Mouse (Mus musculus): Measurements from ENCODE around the gene Kcnh2.

Gene Kcnh2

DNA sequence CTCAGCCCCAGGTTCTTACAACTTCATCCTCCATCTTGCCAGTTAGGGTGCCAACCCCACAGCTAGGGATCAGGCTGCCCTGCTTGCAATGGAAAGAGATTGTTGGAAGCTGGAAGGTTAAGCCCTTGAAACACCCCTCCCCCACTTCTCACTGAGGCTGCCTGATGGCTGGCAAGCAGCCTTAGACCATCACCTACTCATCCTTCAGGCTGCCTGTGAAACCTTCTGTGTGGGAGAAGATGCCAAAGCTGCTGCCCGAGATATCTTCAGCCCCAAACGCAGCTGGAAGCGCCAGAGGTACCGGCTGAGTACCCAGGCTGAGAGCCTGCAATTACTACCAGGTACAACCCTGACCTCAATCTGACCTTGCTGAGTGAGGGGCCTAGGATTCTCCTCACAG lies 28.1 kb upstream of the Kcnh2 start:
- no peak for DNase-seq (ENCODE audit: inconsistent age in 2 of 2, low spot score in 1 of 2)

DNA sequence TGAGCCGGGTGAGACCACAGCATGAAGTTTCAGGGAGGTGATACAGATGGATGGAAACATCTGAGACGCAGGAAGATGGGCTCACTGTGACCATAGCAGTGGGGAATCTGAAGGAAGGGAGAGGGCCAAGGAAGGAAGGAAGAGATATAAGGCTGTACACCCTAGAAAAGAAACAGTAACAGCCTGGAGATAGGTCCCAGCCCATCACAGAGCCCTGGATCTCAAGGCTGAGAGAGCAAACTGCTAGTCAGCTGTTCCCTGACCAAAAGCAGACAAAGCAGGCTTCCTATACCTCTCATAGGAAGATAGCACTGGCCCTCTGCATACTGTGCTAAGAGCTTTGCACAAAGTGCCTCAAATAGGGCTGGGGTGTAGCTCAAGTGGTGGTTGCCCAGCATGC lies 27.3 kb upstream of the Kcnh2 start:
- no peak for DNase-seq (ENCODE audit: inconsistent age in 2 of 2, low spot score in 1 of 2)

DNA sequence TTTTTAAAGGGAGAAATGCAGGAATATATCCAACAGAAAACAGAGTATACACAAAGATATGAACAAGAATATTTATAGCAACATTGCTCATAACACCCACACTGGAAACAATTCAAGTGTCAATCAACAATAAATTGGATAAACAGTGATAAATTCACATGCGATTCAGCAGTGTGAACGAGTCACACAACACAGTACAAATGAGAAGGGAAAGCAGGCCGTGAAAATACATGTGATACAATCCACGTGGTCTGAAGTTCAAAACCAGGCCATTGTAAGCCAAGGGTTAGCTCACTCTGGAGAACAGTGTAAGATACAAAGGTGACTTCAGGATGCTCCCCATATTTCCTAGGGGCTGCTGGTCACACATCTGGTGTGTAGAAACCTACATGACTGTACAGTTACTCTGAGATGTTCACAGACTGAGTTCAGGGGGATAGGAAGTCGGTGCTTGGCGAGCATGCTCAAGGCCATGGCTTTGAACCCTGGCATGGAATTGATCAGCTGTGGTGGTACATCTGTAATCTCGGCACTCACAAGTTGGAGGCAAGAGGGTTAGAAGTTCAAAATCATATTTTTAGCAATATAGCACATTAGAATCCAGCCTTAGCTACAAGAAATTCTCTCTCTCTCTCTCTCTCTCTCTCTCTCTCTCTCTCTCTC lies 23.4 kb upstream of the Kcnh2 start:
- DNase-seq (ENCODE audit: inconsistent age in 2 of 2, low spot score in 1 of 2), result no peak

DNA sequence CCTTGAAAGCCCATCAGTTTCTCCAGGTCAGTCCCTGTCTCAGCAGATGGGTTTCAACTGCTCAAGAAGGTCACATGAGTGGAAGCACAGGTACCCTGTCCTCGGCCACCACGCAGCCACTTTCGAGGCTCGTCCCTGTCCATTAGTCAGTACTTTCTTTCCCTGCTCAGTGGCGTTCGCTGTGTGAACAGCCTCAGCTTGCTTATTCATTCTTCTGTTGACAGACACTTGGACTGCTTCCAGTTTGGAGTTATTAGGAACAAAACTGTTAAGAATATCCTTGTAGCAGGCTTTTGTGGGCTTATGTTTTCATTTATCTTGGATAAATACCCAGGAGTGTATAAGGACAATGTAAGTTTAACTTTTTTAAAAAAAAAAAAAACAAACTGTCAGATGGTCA lies 22.8 kb upstream of the Kcnh2 start:
- peak in 1 of 2 experiments; percentile 61 for DNase-seq (ENCODE audit: inconsistent age in 2 of 2, low spot score in 1 of 2)

DNA sequence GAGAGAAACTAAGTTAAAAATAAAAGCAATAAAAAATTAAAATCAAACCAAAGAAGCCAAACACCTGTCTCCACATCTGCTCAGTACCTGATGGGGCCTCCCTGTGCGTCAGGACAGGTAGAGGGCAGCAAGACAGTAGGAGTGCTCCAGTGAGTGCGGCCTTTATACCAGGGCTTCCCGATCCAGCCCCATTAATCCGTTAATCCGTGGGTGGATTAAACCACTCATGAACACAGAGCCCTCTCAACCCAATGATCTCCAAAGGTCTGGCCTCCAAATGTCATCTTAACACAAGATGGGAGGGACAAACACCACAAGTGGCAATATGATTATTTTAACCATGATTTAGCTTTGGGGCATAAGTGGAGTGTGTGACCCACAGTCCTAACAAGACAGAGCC lies 22.4 kb upstream of the Kcnh2 start:
- DNase-seq (ENCODE audit: inconsistent age in 2 of 2, low spot score in 1 of 2), result no peak

DNA sequence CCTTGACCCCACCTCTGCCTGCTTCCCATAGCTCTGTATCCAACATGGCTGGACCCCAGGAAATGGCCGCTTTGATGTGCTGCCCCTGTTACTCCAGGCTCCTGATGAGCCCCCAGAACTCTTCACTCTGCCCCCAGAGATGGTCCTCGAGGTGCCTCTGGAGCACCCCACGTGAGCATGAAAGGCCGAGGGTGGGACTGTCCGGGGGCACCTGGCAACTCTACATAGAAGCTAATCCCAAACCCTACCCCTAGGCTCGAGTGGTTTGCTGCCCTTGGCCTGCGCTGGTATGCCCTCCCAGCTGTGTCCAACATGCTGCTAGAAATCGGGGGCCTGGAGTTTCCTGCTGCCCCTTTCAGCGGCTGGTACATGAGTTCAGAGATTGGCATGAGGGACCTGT lies 18.4 kb upstream of the Kcnh2 start:
- DNase-seq (ENCODE audit: inconsistent age in 2 of 2, low spot score in 1 of 2), result no peak

DNA sequence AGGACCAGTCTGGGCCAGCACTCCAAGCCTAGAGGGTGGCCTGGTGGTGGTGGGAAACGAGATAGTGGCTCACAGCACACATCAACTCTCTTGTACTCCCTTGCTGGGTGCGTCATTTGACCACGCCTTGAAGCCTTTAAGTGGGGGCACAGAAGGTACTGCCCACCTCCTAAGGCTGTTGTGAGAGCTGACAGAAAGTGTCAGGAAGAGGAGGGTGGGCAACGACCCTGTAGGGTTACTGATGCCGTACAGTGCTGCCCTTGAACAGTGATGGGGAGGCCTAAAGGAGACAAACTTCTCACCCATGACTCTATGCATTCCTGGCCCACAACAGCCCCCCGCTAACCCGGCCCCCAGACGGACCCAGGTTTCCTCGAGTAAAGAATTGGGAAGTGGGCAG lies 15.0 kb upstream of the Kcnh2 start:
- DNase-seq (ENCODE audit: inconsistent age in 2 of 2, low spot score in 1 of 2), result no peak

DNA sequence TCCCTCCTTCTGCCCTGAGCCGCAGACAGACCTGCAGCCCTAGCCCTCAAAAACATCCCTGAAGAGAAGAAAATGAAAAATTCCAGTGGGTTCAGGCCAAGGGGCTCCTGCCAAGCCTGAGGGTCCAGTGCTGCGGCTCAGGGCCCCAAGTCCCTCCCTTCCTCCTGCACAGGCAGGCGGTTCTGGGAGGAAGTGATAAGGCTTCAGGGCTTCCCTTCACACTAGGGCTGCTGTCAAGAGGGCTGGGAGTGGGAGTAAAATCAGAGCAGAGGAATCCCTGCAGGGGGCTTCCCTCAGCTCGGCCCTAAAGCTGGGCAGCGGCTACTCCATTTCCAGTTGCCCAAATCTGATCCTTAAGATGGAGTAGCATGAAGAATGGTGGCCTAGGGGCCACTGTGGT lies 14.1 kb upstream of the Kcnh2 start:
- peak in 1 of 2 experiments; percentile 42 for DNase-seq (ENCODE audit: inconsistent age in 2 of 2, low spot score in 1 of 2)

DNA sequence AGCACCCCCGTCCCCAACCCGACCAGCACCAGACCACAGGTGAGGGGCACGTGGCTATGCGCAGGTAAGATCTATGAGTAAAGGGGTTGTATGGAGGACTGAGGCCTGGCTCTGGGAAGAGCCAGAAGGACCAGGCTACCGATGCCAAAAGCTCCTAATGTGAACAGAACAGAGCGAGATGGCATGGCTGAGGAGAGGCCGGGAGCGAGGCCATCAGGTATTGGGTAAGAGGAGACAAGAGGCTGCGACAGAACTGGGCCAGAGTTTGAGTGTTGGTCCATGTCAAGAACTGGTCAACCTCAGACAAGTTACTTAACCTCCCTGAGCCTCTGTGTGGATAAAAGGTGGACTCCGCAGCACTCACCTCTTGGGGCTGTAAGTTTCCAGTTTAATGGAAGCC lies 13.6 kb upstream of the Kcnh2 start:
- DNase-seq (ENCODE audit: inconsistent age in 2 of 2, low spot score in 1 of 2), result peak in 1 of 2 experiments; percentile 66

DNA sequence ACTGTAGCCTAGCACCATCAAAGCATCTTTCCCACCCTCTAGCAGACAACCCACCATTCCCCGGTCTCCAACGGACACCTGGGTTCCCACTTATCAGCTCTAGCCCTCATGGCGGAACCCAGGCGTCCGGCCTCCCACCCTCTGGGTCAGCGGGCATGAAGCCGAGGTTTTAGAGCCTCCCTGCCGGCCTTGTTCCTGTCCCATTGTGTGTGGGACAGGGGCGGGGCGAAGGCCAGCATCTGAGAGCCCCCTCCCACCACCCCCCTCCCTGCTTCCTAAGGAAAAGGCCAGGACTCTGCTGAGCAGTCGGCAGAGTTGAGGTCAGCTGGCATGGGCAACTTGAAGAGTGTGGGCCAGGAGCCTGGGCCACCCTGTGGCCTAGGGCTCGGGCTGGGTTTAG lies 13.1 kb upstream of the Kcnh2 start, which contains the start of gene Nos3:
Gene Nos3, plus strand, starts transcription at position 303 of the 400 bp plus-strand sequence.
- DNase-seq (ENCODE audit: inconsistent age in 2 of 2, low spot score in 1 of 2), result peak; percentile 40 to 68

DNA sequence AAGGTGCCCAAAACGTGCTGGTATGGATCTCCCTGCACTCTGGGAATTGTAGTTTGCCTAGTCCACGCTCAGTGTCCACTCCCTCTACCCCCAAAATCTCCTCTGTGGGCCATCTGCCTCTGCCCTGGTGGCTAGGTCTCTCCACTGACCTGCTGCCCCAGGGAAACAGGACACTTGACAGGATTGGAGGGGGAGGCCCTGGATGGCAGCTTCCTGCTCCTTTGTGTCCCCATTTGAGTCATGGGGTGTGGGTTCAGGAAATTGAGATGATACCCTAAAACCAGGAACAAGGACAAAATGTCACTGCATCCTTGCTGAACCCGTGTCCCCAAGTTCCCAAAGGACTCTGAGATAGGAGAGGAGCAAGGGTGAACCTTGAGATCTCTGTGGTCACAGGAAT lies 12.7 kb upstream of the Kcnh2 start:
- DNase-seq (ENCODE audit: inconsistent age in 2 of 2, low spot score in 1 of 2), result no peak

DNA sequence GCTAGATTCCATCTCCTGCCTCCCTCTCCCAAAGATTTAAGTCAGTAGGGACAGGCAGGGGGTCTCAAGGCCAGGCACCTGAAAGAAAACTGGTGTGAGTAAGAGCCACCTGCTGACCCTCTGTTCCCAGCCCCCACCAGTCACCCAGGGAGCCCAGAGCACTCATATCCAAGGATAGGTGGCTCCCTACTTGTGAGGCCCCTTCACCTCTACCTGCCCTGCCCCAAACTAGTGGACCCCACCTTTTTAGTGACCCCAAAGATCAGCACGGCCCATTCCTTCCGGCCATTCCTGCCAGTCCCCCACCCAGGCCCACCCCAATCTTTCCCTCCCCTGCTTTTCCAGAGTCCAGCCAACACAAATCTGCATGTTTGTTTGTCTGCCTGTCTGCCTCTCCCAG lies 12.1 kb upstream of the Kcnh2 start:
- DNase-seq (ENCODE audit: inconsistent age in 2 of 2, low spot score in 1 of 2), result no peak

DNA sequence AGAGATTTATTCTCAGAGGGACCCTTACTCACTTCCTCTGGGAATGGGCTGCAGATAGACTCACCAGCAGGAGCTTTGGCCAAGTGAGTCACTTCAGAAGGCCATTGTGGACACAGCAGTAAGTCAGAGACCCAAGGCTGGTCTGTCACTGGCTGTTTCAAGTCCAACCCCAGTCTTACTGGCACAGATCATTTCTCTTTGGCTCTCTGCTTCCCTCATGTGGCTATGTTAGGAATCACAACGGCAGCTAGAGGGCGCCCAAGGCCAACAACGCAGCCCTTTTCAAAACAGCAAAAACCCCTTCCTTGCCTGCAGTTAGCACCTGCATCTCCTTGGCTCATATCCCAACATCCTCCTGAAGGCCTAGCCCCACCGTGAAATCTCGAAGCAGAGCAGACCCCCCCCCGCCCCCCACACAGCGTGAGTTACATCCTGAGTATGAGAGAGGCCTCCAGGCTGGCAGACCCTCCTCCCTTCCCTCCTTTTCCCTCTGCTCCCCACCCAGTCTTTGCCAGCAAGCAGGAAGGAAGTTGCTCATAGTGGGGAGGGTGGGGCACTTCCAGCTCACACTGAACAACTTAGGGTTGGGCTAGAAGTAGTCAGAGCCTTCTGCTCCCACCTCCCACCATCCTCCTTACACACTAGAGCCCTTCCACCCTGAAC lies 9.5 kb upstream of the Kcnh2 start:
- DNase-seq (ENCODE audit: inconsistent age in 2 of 2, low spot score in 1 of 2), result peak; percentile 86 to 96

DNA sequence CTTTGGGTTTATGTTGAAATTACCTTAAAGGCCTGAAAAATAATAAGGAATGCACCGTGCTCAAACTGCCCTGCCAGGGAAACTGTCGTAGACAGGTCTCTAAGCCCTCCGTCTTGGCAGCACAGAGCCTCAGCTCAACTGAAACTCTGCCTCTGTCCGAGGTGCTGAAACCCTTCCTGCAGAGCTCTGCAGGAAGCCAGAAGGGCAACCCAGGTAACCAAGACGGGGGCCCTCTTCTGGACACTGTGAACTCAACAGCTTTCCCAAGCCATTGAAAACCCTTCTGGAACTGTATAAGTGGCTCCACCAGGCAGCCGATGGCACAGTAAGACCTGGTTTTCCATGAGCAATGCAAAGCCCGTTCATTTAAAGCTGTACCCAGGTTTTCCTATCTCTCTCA lies 6.1 kb upstream of the Kcnh2 start:
- DNase-seq (ENCODE audit: inconsistent age in 2 of 2, low spot score in 1 of 2), result peak; percentile 74 to 88

DNA sequence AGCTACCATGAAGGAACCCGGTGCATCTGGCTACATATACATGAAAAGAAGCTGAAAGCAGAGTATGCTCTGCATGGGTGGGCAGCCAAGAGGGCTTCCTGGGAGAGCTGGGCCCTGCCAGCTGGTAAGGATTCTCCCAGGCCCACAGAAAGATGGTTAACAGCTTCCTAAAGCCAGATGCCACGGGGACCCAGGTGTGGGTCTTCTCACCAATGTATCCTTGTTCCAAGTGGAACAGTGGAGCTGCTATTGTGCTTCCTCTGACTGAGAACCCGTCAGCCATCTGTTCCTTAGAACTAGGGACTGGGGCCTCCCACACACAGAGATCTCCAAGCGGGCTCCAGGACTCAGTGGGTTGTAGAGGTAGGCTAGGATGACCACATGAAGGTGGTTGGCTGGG lies 5.4 kb upstream of the Kcnh2 start:
- no peak for DNase-seq (ENCODE audit: inconsistent age in 2 of 2, low spot score in 1 of 2)

DNA sequence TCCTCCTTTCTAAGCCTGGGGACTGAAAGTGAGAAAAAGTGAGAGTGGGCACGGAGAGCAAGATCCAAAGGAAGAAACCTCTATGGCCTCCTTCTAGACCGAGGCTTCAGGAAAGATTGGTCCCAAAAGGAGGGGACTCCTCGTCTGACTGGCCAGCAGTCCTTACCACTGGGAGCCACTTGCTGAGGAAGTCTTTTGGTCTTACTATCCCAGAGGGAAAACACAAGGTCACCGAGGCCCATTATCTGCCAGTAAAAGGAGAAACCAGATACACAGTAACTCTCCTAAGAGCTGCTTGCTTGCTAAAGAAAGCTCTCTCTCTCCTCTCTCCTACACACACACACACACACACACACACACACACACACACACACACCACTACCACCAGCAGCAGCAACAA lies 1.9 kb upstream of the Kcnh2 start:
- peak in 1 of 2 experiments; percentile 68 for DNase-seq (ENCODE audit: inconsistent age in 2 of 2, low spot score in 1 of 2)

DNA sequence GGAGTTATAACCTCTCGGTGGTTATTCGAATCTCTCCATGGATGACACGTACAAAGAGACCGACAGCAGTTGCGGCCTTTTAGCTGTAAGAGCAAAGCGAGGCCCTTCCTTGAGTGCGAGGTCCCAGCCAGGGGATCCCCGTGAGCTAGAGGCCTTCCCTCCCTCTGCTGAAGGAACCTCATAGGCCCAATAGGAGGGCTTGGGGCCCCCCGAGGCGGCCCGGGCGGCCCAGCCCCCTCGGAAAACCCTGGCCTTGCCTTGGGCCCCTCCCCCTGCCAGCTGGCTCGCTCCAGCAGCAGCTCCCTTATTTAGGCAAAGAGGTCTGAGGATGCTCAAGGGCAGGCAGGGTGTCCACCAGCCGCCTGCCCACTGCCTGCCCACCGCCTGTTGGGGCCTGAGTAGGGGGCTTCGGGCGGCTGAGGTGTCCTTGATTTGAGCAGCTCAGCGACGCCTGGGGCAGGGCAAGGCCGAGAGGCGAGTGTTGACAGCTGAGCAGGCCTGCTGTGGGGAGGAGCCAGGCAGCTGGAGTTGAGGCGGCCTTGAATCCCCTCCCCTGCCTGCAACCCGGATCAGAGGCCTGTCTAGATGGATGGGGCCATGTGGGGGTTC lies 951 bp upstream of the Kcnh2 start:
- DNase-seq (ENCODE audit: inconsistent age in 2 of 2, low spot score in 1 of 2), result peak; percentile 81 to 92

DNA sequence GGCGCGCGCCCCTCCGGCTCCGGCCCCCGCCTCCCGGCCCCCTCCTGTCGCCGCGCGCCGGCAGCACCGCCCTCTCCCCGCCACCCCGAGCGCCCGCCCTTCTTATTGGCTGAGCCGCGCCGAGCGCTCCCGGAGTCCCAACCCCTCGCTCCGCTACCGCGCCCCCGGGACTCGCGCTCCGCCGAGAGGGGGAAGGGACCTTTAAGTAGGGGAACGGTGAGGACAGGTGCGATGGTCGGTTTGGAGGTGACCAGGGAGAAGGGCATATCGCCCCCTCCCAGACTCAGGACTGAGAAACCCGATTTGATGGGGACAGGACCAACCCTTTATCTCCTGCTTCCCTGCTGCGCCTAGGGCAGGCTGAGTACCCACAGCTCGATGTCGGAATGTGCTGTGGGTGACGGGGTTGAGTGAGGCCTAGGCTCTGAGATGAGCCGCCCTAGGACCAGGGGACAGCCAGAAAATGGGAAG lies 332 bp upstream of the Kcnh2 start:
- peak; percentile 92 to 96 for DNase-seq (ENCODE audit: inconsistent age in 2 of 2, low spot score in 1 of 2)

DNA sequence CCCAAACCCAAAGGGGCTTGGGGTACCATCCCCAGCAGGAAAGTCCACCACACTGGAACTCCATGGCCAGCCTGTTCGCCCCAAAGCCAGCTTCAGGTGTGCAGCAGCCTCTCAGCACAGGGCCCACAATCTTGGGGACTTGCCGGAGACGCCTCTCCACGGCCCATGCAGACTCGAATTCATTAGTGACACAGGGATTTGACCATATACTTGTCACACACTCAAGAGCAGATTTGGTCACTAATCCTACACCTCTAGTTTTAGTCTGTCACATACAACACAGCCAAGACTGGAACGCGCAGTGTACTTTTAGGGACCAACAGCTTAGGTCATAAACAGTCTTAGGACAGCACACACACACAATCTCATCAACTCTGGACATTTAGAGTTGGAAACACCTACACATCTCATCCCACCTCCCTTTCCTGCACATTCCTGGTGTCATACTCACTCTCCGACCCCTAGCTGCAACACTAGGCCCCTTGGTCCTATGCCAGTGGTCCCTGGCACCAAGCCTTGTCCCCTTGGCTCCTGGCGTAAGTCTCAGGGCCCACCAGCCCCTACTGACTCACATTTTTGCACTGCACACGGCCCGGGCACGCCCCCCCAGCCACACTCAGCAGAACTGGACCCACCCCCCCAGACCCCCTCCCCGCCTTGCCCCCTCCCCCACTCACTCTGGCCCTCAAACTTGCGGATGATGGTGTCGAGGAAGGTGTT lies 713 bp downstream of the Kcnh2 start:
- peak in 1 of 2 experiments; percentile 58 for DNase-seq (ENCODE audit: inconsistent age in 2 of 2, low spot score in 1 of 2)

DNA sequence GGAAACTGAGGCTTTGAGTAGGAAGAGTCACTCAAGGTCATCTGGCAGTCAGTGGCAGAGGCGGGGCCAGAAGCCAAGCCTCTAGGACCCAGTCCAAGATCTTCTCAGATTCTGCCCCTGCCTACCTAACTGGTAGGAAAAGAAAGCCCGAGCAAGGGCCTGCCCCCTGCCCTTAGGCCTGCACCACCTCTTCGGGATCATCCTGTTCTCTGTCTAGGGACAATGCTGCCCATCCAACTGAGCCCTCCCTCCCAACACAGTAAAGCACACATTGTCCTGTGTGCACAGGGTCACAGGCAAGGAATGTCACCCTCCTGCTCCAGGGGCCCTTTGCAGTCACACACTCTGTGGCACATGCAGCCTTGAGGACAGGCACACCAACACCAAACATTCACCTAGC lies 1.3 kb downstream of the Kcnh2 start:
- peak; percentile 72 to 75 for DNase-seq (ENCODE audit: inconsistent age in 2 of 2, low spot score in 1 of 2)

DNA sequence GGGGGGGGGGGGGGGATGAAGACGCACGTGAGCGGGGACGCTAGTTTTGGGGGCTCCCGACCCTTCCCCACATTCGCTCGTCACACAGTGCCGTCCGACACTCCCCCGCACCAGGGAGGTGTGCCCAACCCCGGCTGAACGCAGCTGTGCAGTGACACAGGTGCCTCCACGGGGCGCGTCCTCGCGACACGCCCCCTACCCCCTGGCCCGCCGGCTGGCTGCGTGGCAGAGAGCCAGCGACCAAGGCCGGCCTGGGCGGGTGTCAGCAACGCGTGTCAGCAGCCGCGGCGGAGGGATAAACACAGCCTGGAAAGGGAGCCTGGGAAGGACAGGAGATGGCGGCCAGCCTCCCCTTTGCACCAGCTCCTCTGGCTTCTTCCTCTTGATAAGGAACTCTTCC lies 2.9 kb downstream of the Kcnh2 start:
- peak; percentile 71 to 82 for DNase-seq (ENCODE audit: inconsistent age in 2 of 2, low spot score in 1 of 2)

DNA sequence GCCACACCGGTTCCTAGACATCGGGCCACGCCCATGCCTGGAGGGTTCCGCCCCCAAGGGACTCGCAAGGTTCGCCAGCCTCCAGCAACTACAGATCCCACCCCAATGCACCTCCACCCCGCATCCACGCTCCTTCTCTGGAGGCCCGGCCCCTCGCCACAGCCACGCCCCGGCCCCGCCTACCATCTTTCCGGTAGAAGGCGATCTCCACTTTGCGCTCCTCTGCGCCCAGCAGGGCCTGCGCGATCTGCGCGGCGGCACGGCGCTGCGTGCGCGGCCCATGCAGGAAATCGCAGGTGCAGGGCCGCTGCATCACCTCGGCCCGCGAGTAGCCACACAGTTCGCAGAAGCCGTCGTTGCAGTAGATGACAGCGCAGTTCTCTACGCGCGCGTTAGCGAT lies 3.3 kb downstream of the Kcnh2 start:
- peak; percentile 88 to 93 for DNase-seq (ENCODE audit: inconsistent age in 2 of 2, low spot score in 1 of 2)
